Mouse (Mus musculus): ENCODE measurements at regions not wholly inside any gene's neighbourhood (a gene's known extent, or its start where the extent isn't known, plus 50 kb on each side); places are given as distances from the start of the nearest gene placed in this dataset.
"Not testable (repeated sequence)": the region's sequence is repeated elsewhere in the genome, so short reads cannot be mapped to it uniquely, and the experiment has no call there.

- not testable (repeated sequence) for TF ChIP-seq CTCF, EP300 (IDR thresholded peaks at IDR 0.05; ENCODE audit: low read depth)
Measured at GRCm38 (mm10) chr17:13504365-13504764, 150.0 kb downstream of the Tcp10c start.

Measured in liver, embryonic 14.5 days (tissue).